Mouse (Mus musculus): Measurements from ENCODE around the gene Pik3r5. TPM values are rescaled to one million over a fixed set of nuclear protein-coding genes. Genes with fewer than 3 reads are reported as not detected.
A peak's percentile ranks its signal among the peaks of the same experiment; 100 is the strongest.

Gene Pik3r5
- polyA plus RNA-seq, 1 experiment from 2014 or later = 0.30 TPM

GRCm38 (mm10) chr11:68393897-68394490 is 37.9 kb upstream of the Pik3r5 start:
- no peak overlapping the region for H3K27ac ChIP-seq (ENCODE audit: low read depth)
- no peaks in the 10 kb centered on the region for H3K36me3 ChIP-seq (ENCODE audit: insufficient read depth)
- ATAC-seq (ENCODE audit: insufficient read depth) (no peak), DNase-seq (no peak)
- H3K9me3 ChIP-seq (ENCODE audit: low read depth, low read length) = no peaks in the 10 kb centered on the region
- WGBS = 51% methylated on average over 2 of the region's 2 CpGs
- H3K4me1 ChIP-seq (ENCODE audit: insufficient read depth) = no peaks in the 10 kb centered on the region
- H3K27me3 ChIP-seq (ENCODE audit: insufficient read depth, low read length) = peaks cover 69% of the 10 kb centered on the region
- no peak overlapping the region for H3K9ac ChIP-seq
- H3K4me3 ChIP-seq (ENCODE audit: low read depth, low read length) = no peak overlapping the region
- TF ChIP-seq CTCF (IDR thresholded peaks at IDR 0.05; ENCODE audit: low read depth) = no peak
- no peak overlapping the region for H3K4me2 ChIP-seq

- no peak overlapping the region for H3K4me2 ChIP-seq
- H3K4me3 ChIP-seq (ENCODE audit: low read depth, low read length) = no peak overlapping the region
- no peak overlapping the region for H3K9ac ChIP-seq
- 0 out of 2 replicates have a peak, but pooled peaks cover 4% of the 10 kb centered on the region for H3K4me1 ChIP-seq (ENCODE audit: insufficient read depth)
- no peak for TF ChIP-seq CTCF (IDR thresholded peaks at IDR 0.05; ENCODE audit: low read depth)
- H3K36me3 ChIP-seq (ENCODE audit: insufficient read depth) = no peaks in the 10 kb centered on the region
- peaks cover 69% of the 10 kb centered on the region for H3K27me3 ChIP-seq (ENCODE audit: insufficient read depth, low read length)
- no peaks in the 10 kb centered on the region for H3K9me3 ChIP-seq (ENCODE audit: low read depth, low read length)
- ATAC-seq (ENCODE audit: insufficient read depth) = no peak
- WGBS = 27% methylated on average over 4 of the region's 4 CpGs
- H3K27ac ChIP-seq (ENCODE audit: low read depth) = no peak overlapping the region
- DNase-seq = no peak
These were observed 37.2 kb upstream of the Pik3r5 start for GRCm38 (mm10) chr11:68394749-68395148.

- no peak overlapping the region for H3K4me3 ChIP-seq (ENCODE audit: low read depth, low read length)
- peaks cover 71% of the 10 kb centered on the region for H3K27me3 ChIP-seq (ENCODE audit: insufficient read depth, low read length)
- H3K36me3 ChIP-seq (ENCODE audit: insufficient read depth) = no peaks in the 10 kb centered on the region
- H3K27ac ChIP-seq (ENCODE audit: low read depth) = no peak overlapping the region
- no peak for TF ChIP-seq CTCF (IDR thresholded peaks at IDR 0.05; ENCODE audit: low read depth)
- ATAC-seq (ENCODE audit: insufficient read depth) = no peak
- 0 out of 2 replicates have a peak, but pooled peaks cover 5% of the 10 kb centered on the region for H3K4me1 ChIP-seq (ENCODE audit: insufficient read depth)
- no peak overlapping the region for H3K4me2 ChIP-seq
- no peak for DNase-seq
- H3K9me3 ChIP-seq (ENCODE audit: low read depth, low read length) = no peaks in the 10 kb centered on the region
- no peak overlapping the region for H3K9ac ChIP-seq
- 53% methylated on average over 5 of the region's 5 CpGs for WGBS
These were observed 36.4 kb upstream of the Pik3r5 start for GRCm38 (mm10) chr11:68395546-68395945.

- no peak for TF ChIP-seq CTCF (IDR thresholded peaks at IDR 0.05; ENCODE audit: low read depth)
- WGBS = 13% methylated on average over 24 of the region's 24 CpGs
- peak overlapping the region; percentile 49 for H3K4me3 ChIP-seq (ENCODE audit: low read depth, low read length)
- ATAC-seq (ENCODE audit: insufficient read depth) (no peak), DNase-seq (no peak)
- H3K27ac ChIP-seq (ENCODE audit: low read depth) = no peak overlapping the region
- no peaks in the 10 kb centered on the region for H3K9me3 ChIP-seq (ENCODE audit: low read depth, low read length)
- peak overlapping the region; percentile 97 for H3K4me2 ChIP-seq
- H3K9ac ChIP-seq = peak overlapping the region; percentile 46; the same call in 1 of the 2 replicates
- H3K4me1 ChIP-seq (ENCODE audit: insufficient read depth) = 0 out of 2 replicates have a peak, but pooled peaks cover 5% of the 10 kb centered on the region
- H3K36me3 ChIP-seq (ENCODE audit: insufficient read depth) = no peaks in the 10 kb centered on the region
- H3K27me3 ChIP-seq (ENCODE audit: insufficient read depth, low read length) = peaks cover 64% of the 10 kb centered on the region
These were observed 32.9 kb upstream of the Pik3r5 start for GRCm38 (mm10) chr11:68398891-68399547.

- H3K36me3 ChIP-seq (ENCODE audit: insufficient read depth) = no peaks in the 10 kb centered on the region
- H3K4me1 ChIP-seq (ENCODE audit: insufficient read depth) = 0 out of 2 replicates have a peak, but pooled peaks cover 5% of the 10 kb centered on the region
- peak overlapping the region; percentile 46 for H3K9ac ChIP-seq
- ATAC-seq (ENCODE audit: insufficient read depth) (peak; percentile 30; the same call in 1 of the 2 replicates), DNase-seq (peak; percentile 34)
- peak overlapping the region; percentile 97 for H3K4me2 ChIP-seq
- H3K27ac ChIP-seq (ENCODE audit: low read depth) = no peak overlapping the region
- under 1% methylated on average over 47 of the region's 47 CpGs for WGBS
- no peaks in the 10 kb centered on the region for H3K9me3 ChIP-seq (ENCODE audit: low read depth, low read length)
- peak overlapping the region; percentile 49 for H3K4me3 ChIP-seq (ENCODE audit: low read depth, low read length)
- TF ChIP-seq CTCF (IDR thresholded peaks at IDR 0.05; ENCODE audit: low read depth) = no peak
- H3K27me3 ChIP-seq (ENCODE audit: insufficient read depth, low read length) = peaks cover 66% of the 10 kb centered on the region
These were observed 32.3 kb upstream of the Pik3r5 start for GRCm38 (mm10) chr11:68399548-68400020.

- Histone ChIP-seq H3K4me3 (ENCODE audit: low read depth, low read length) (peak overlapping the region; percentile 49), H3K4me1 (ENCODE audit: insufficient read depth) (0 out of 2 replicates have a peak, but pooled peaks cover 5% of the 10 kb centered on the region), H3K4me2 (peak overlapping the region; percentile 97), H3K9me3 (ENCODE audit: low read depth, low read length) (no peaks in the 10 kb centered on the region), H3K36me3 (ENCODE audit: insufficient read depth) (no peaks in the 10 kb centered on the region), H3K27me3 (ENCODE audit: insufficient read depth, low read length) (peaks cover 67% of the 10 kb centered on the region), H3K27ac (ENCODE audit: low read depth) (no peak overlapping the region), H3K9ac (peak overlapping the region; percentile 46)
- TF ChIP-seq CTCF (IDR thresholded peaks at IDR 0.05; ENCODE audit: low read depth) = peak; percentile 54
- DNase-seq = peak; percentile 62
- WGBS = under 1% methylated on average over 57 of the region's 57 CpGs
- ATAC-seq (ENCODE audit: insufficient read depth) = peak; percentile 67
These were observed 31.8 kb upstream of the Pik3r5 start for GRCm38 (mm10) chr11:68400021-68400671.
